Mouse (Mus musculus) MEL (cell line): ENCODE data around the gene Ctdnep1. TPM values are rescaled to one million over a fixed set of nuclear protein-coding genes. Genes with fewer than 3 reads are reported as not detected.

ENCODE experiments used
- DNase-seq: peaks from one replicate; pipeline ENCODE4 v3.0.0; 2011; ENCODE audit warnings: low read depth, low spot score
- H3K27ac ChIP-seq: 2 replicates; pipeline ENCODE4 v1.5.1; 2012; ENCODE audit warnings: low read depth, mild to moderate bottlenecking, control low read depth, low read length, moderate library complexity; ENCODE audit not compliant: control insufficient read depth
- H3K27me3 ChIP-seq, 2 experiments: fragments of 150-350 bp in 1 of 2; sonication (generic) in 1 of 2; 2 replicates each; pipeline ENCODE4 v1.6.1; 2012; ENCODE audit warnings: low read length in 2 of 2, mild to moderate bottlenecking in 2 of 2, improper control_type of control experiment in 1 of 2, moderate library complexity in 1 of 2; ENCODE audit not compliant: insufficient read depth in 2 of 2, control insufficient read depth in 1 of 2
- H3K36me3 ChIP-seq, 2 experiments: 2 replicates each; pipeline ENCODE4 v1.6.1; 2012 to 2014; ENCODE audit warnings: low read length in 2 of 2, improper control_type of control experiment in 1 of 2, inconsistent platforms in 1 of 2, mild to moderate bottlenecking in 1 of 2; ENCODE audit not compliant: insufficient read depth in 2 of 2, control insufficient read depth in 1 of 2
- H3K4me1 ChIP-seq, 2 experiments: fragments of 150-350 bp in 1 of 2; sonication (generic) in 1 of 2; 2 replicates each; pipeline ENCODE4 v1.6.1; 2012; ENCODE audit warnings: low read length in 2 of 2, improper control_type of control experiment in 1 of 2, mild to moderate bottlenecking in 1 of 2; ENCODE audit not compliant: insufficient read depth in 2 of 2, control insufficient read depth in 1 of 2
- H3K4me3 ChIP-seq, 2 experiments: fragments of 150-350 bp in 1 of 2; sonication (generic) in 1 of 2; 2 replicates each; pipeline ENCODE4 v1.5.1; 2012; ENCODE audit warnings: low read depth in 2 of 2, low read length in 2 of 2, mild to moderate bottlenecking in 2 of 2, moderate library complexity in 2 of 2, control low read depth in 1 of 2, improper control_type of control experiment in 1 of 2; ENCODE audit not compliant: control insufficient read depth in 1 of 2, insufficient read depth in 1 of 2
- H3K79me2 ChIP-seq: 2 replicates; pipeline ENCODE4 v1.6.1; 2012; ENCODE audit warnings: mild to moderate bottlenecking, low read length, moderate library complexity; ENCODE audit not compliant: control insufficient read depth, poor library complexity, insufficient read depth
- H3K9ac ChIP-seq: 2 replicates; pipeline ENCODE4 v1.6.1; 2012; ENCODE audit warnings: low read depth, mild to moderate bottlenecking, control low read depth, low read length, moderate library complexity; ENCODE audit not compliant: control insufficient read depth, poor library complexity, severe bottlenecking
- H3K9me3 ChIP-seq: fragments of 150-350 bp; sonication (generic); replicated peaks from 2 replicates; pipeline ENCODE4 v1.6.1; 2012; ENCODE audit warnings: mild to moderate bottlenecking, low read length, improper control_type of control experiment, moderate library complexity; ENCODE audit not compliant: insufficient read depth
- CHD1 ChIP-seq: IDR thresholded peaks from 2 replicates; pipeline ENCODE4 v1.6.1; 2012; ENCODE audit warnings: low read depth, mild to moderate bottlenecking, inconsistent platforms, low read length, improper control_type of control experiment
- CHD2 ChIP-seq: IDR thresholded peaks from 2 replicates; pipeline ENCODE4 v1.6.1; 2011; ENCODE audit warnings: low read length, improper control_type of control experiment
- EP300 ChIP-seq, 2 experiments: IDR thresholded peaks; 2 replicates each; pipeline ENCODE4 v1.6.1; 2011; ENCODE audit warnings: improper control_type of control experiment in 2 of 2, low read length in 2 of 2, low read depth in 1 of 2, mild to moderate bottlenecking in 1 of 2
- GABPA ChIP-seq: IDR thresholded peaks from 2 replicates; pipeline ENCODE4 v1.6.1; 2012; ENCODE audit warnings: low read depth, mild to moderate bottlenecking, inconsistent platforms, low read length, improper control_type of control experiment, moderate library complexity
- HCFC1 ChIP-seq: IDR thresholded peaks from 2 replicates; pipeline ENCODE4 v1.6.1; 2012; ENCODE audit warnings: low read depth, mild to moderate bottlenecking, inconsistent platforms, low read length, improper control_type of control experiment, moderate library complexity
- JUND ChIP-seq: IDR thresholded peaks from 2 replicates; pipeline ENCODE4 v1.6.1; 2011; ENCODE audit warnings: low read depth, mild to moderate bottlenecking, improper control_type of control experiment, low read length
- KAT2A ChIP-seq: conservative IDR thresholded peaks from 2 replicates; pipeline ENCODE4 v1.6.1; 2012; ENCODE audit warnings: low read depth, low read length, improper control_type of control experiment, inconsistent platforms
- MAX ChIP-seq: IDR thresholded peaks from 2 replicates; pipeline ENCODE4 v1.6.1; 2011; ENCODE audit warnings: low read length, improper control_type of control experiment
- MAZ ChIP-seq: IDR thresholded peaks from 2 replicates; pipeline ENCODE4 v1.6.1; 2012; ENCODE audit warnings: low read depth, mild to moderate bottlenecking, inconsistent platforms, low read length, improper control_type of control experiment
- MEF2A ChIP-seq: IDR thresholded peaks from 2 replicates; pipeline ENCODE4 v1.6.1; 2014; ENCODE audit warnings: low read depth, mild to moderate bottlenecking, inconsistent platforms, low read length, improper control_type of control experiment; ENCODE audit not compliant: poor library complexity, insufficient replicate concordance, severe bottlenecking; ENCODE audit errors: extremely low read depth
- MYC ChIP-seq: IDR thresholded peaks from 2 replicates; pipeline ENCODE4 v1.6.1; 2011; ENCODE audit warnings: low read depth, mild to moderate bottlenecking, low read length, improper control_type of control experiment, moderate library complexity
- NELFE ChIP-seq: IDR thresholded peaks from 2 replicates; pipeline ENCODE4 v1.6.1; 2011; ENCODE audit warnings: low read depth, low read length, improper control_type of control experiment
- NRF1 ChIP-seq: IDR thresholded peaks from 2 replicates; pipeline ENCODE4 v1.6.1; 2014; ENCODE audit warnings: low read depth, mild to moderate bottlenecking, inconsistent platforms, low read length, improper control_type of control experiment, moderate library complexity; ENCODE audit not compliant: poor library complexity, insufficient read depth, severe bottlenecking
- POLR2A ChIP-seq, 2 experiments: IDR thresholded peaks; 2 replicates each; pipeline ENCODE4 v1.6.1; 2011 to 2012; ENCODE audit warnings: low read length in 2 of 2, mild to moderate bottlenecking in 2 of 2, control low read depth in 1 of 2, improper control_type of control experiment in 1 of 2, low read depth in 1 of 2, moderate library complexity in 1 of 2; ENCODE audit not compliant: control insufficient read depth in 1 of 2, insufficient read depth in 1 of 2, poor library complexity in 1 of 2
- POLR2AphosphoS5 ChIP-seq: IDR thresholded peaks from 2 replicates; pipeline ENCODE4 v1.6.1; 2012; ENCODE audit warnings: low read depth, borderline replicate concordance, mild to moderate bottlenecking, inconsistent platforms, low read length, moderate library complexity, mixed read lengths
- RAD21 ChIP-seq: IDR thresholded peaks from 2 replicates; pipeline ENCODE4 v1.6.1; 2011; ENCODE audit warnings: mild to moderate bottlenecking, low read depth, low read length, improper control_type of control experiment
- RCOR1 ChIP-seq: IDR thresholded peaks from 2 replicates; pipeline ENCODE4 v1.6.1; 2012; ENCODE audit warnings: low read depth, mild to moderate bottlenecking, inconsistent platforms, low read length, improper control_type of control experiment
- SIN3A ChIP-seq: IDR thresholded peaks from 2 replicates; pipeline ENCODE4 v1.6.1; 2012; ENCODE audit warnings: low read length, improper control_type of control experiment, inconsistent platforms
- SMC3 ChIP-seq: IDR thresholded peaks from 2 replicates; pipeline ENCODE4 v1.6.1; 2011; ENCODE audit warnings: low read depth, low read length, improper control_type of control experiment
- TAL1 ChIP-seq: IDR thresholded peaks from 2 replicates; pipeline ENCODE4 v1.6.1; 2012; ENCODE audit warnings: mild to moderate bottlenecking, inconsistent platforms, low read length, moderate library complexity, mixed read lengths
- TCF12 ChIP-seq: IDR thresholded peaks from 2 replicates; pipeline ENCODE4 v1.6.1; 2014; ENCODE audit warnings: low read depth, mild to moderate bottlenecking, inconsistent platforms, low read length, improper control_type of control experiment, moderate library complexity
- UBTF ChIP-seq: IDR thresholded peaks from 2 replicates; pipeline ENCODE4 v1.6.1; 2012; ENCODE audit warnings: low read depth, mild to moderate bottlenecking, inconsistent platforms, low read length, improper control_type of control experiment, moderate library complexity, borderline replicate concordance; ENCODE audit not compliant: insufficient read depth
- USF2 ChIP-seq, 2 experiments: IDR thresholded peaks; 2 replicates each; pipeline ENCODE4 v1.6.1; 2011 to 2012; ENCODE audit warnings: improper control_type of control experiment in 2 of 2, low read length in 2 of 2, borderline replicate concordance in 1 of 2, inconsistent platforms in 1 of 2, low read depth in 1 of 2, mild to moderate bottlenecking in 1 of 2; ENCODE audit not compliant: insufficient read depth in 1 of 2
- ZC3H11A ChIP-seq: IDR thresholded peaks from 2 replicates; pipeline ENCODE4 v1.6.1; 2012; ENCODE audit warnings: low read depth, mild to moderate bottlenecking, inconsistent platforms, low read length, improper control_type of control experiment
- ZKSCAN1 ChIP-seq: IDR thresholded peaks from 2 replicates; pipeline ENCODE4 v1.6.1; 2012; ENCODE audit warnings: low read depth, mild to moderate bottlenecking, inconsistent platforms, low read length, improper control_type of control experiment, moderate library complexity
- ZMIZ1 ChIP-seq: IDR thresholded peaks from 2 replicates; pipeline ENCODE4 v1.6.1; 2012; ENCODE audit warnings: low read depth, mild to moderate bottlenecking, inconsistent platforms, low read length, improper control_type of control experiment, moderate library complexity
- ZNF384 ChIP-seq: IDR thresholded peaks from 2 replicates; pipeline ENCODE4 v1.6.1; 2012; ENCODE audit warnings: low read depth, mild to moderate bottlenecking, inconsistent platforms, low read length, improper control_type of control experiment
- polyA plus RNA-seq, 2 experiments: library from polyadenylated mRNA; stranded (reverse) in 1 of 2; unstranded in 1 of 2; fragments of >175 nt in 1 of 2; fragments of >200 nt in 1 of 2; gene quantifications; 2 replicates each; pipeline versions ENCODE4 v1.2.1 to v1.2.4; 2012; ENCODE audit warnings: low replicate concordance in 2 of 2, low read depth in 1 of 2; ENCODE audit not compliant: insufficient read length in 2 of 2, insufficient read depth in 1 of 2, missing spikeins in 1 of 2
- total RNA-seq: library from RNA; depleted of rRNA; stranded (reverse); fragments of 300-350 nt; gene quantifications from 2 replicates; pipeline ENCODE4 v1.2.3, GENCODE M21; 2012

The Ctdnep1 gene
- total and polyA plus RNA-seq, 3 experiments: 47.3 to 133 TPM; not detected in 1

- no peaks in the 10 kb centered on the region for H3K27me3 ChIP-seq
- H3K4me1 ChIP-seq: peaks cover 0 to 9% of the 10 kb centered on the region in 2 experiments; a peak in 2 of 4 replicates
- no peak overlapping the region for H3K27ac ChIP-seq
- TF ChIP-seq NELFE (no peak), MYC (no peak), MAX (no peak), HCFC1 (no peak), RAD21 (no peak), NRF1 (no peak), KAT2A (no peak), MAZ (no peak), POLR2A (IDR thresholded peaks at IDR 0.05; ENCODE audit: control insufficient read depth in 1 of 2, insufficient read depth in 1 of 2, low read depth in 1 of 2, low read length in 2 of 2, poor library complexity in 1 of 2) (no peak), TCF12 (no peak), ZNF384 (no peak), ZKSCAN1 (no peak), USF2 (IDR thresholded peaks at IDR 0.05; ENCODE audit: borderline replicate concordance in 1 of 2, insufficient read depth in 1 of 2, low read depth in 1 of 2, low read length in 2 of 2) (no peak), UBTF (no peak)
- H3K79me2 ChIP-seq: no peaks in the 10 kb centered on the region
- no peak overlapping the region for H3K4me3 ChIP-seq
- H3K9ac ChIP-seq: no peak overlapping the region
- H3K36me3 ChIP-seq: peaks cover 0 to 3% of the 10 kb centered on the region in 2 experiments; a peak in 2 of 4 replicates
- no peak for DNase-seq
- H3K9me3 ChIP-seq: no peaks in the 10 kb centered on the region
Measured at GRCm38 (mm10) chr11:70031321-70031670, 50.3 kb downstream of the Ctdnep1 start.

GRCm38 (mm10) chr11:70038174-70038573, 57.2 kb downstream of the Ctdnep1 start:
- Histone ChIP-seq H3K9me3 (no peaks in the 10 kb centered on the region), H3K79me2 (no peaks in the 10 kb centered on the region), H3K9ac (no peak overlapping the region), H3K4me3 (no peak overlapping the region), H3K27ac (no peak overlapping the region), H3K27me3 (no peaks in the 10 kb centered on the region), H3K4me1 (no peaks in the 10 kb centered on the region), H3K36me3 (no peaks in the 10 kb centered on the region)
- TF ChIP-seq EP300 (IDR thresholded peaks at IDR 0.05; ENCODE audit: low read depth in 1 of 2, low read length in 2 of 2): no peak
- TF ChIP-seq SIN3A: no peak
- TF ChIP-seq CHD1: no peak
- TF ChIP-seq NRF1: no peak
- TF ChIP-seq ZMIZ1: no peak
- no peak for TF ChIP-seq SMC3
- no peak for TF ChIP-seq MAZ
- no peak for TF ChIP-seq JUND
- TF ChIP-seq NELFE: no peak
- TF ChIP-seq GABPA: no peak
- TF ChIP-seq MEF2A: no peak
- no peak for TF ChIP-seq TAL1
- no peak for TF ChIP-seq USF2 (IDR thresholded peaks at IDR 0.05; ENCODE audit: borderline replicate concordance in 1 of 2, insufficient read depth in 1 of 2, low read depth in 1 of 2, low read length in 2 of 2)
- TF ChIP-seq ZC3H11A: no peak
- TF ChIP-seq ZNF384: no peak
- no peak for TF ChIP-seq CHD2
- no peak for TF ChIP-seq POLR2AphosphoS5
- no peak for TF ChIP-seq RCOR1
- no peak for TF ChIP-seq POLR2A (IDR thresholded peaks at IDR 0.05; ENCODE audit: control insufficient read depth in 1 of 2, insufficient read depth in 1 of 2, low read depth in 1 of 2, low read length in 2 of 2, poor library complexity in 1 of 2)
- no peak for TF ChIP-seq UBTF
- no peak for DNase-seq
